Mouse (Mus musculus): ENCODE measurements around the gene Il12rb1.

Il12rb1 gene

GRCm38 (mm10) chr8:70773833-70774232, 34.4 kb upstream of the Il12rb1 start:
- no peak for DNase-seq (ENCODE audit: extremely low spot score)

- DNase-seq (ENCODE audit: extremely low spot score): no peak
Measured at GRCm38 (mm10) chr8:70774740-70775139, 33.5 kb upstream of the Il12rb1 start.

GRCm38 (mm10) chr8:70775227-70775626, 33.0 kb upstream of the Il12rb1 start:
- no peak for DNase-seq (ENCODE audit: extremely low spot score)

- DNase-seq (ENCODE audit: extremely low spot score): no peak
Measured at GRCm38 (mm10) chr8:70775851-70776495, 32.3 kb upstream of the Il12rb1 start.

GRCm38 (mm10) chr8:70776496-70777444, 31.5 kb upstream of the Il12rb1 start, which contains the start of gene Pik3r2:
Pik3r2 (minus strand) TSS chr8:70776713.
- DNase-seq (ENCODE audit: extremely low spot score): peak; percentile 96

- DNase-seq (ENCODE audit: extremely low spot score): no peak
Measured at GRCm38 (mm10) chr8:70780093-70780492, 28.2 kb upstream of the Il12rb1 start.

- no peak for DNase-seq (ENCODE audit: extremely low spot score)
Measured at GRCm38 (mm10) chr8:70786291-70787050, 21.8 kb upstream of the Il12rb1 start.

- DNase-seq (ENCODE audit: extremely low spot score): no peak
Measured at GRCm38 (mm10) chr8:70787051-70787445, 21.2 kb upstream of the Il12rb1 start.

- peak; percentile 90 for DNase-seq (ENCODE audit: extremely low spot score)
Measured at GRCm38 (mm10) chr8:70787941-70788667, 20.1 kb upstream of the Il12rb1 start.

- no peak for DNase-seq (ENCODE audit: extremely low spot score)
Measured at GRCm38 (mm10) chr8:70789046-70789445, 19.2 kb upstream of the Il12rb1 start.

- no peak for DNase-seq (ENCODE audit: extremely low spot score)
Measured at GRCm38 (mm10) chr8:70790846-70791245, 17.4 kb upstream of the Il12rb1 start.

- DNase-seq (ENCODE audit: extremely low spot score): no peak
Measured at GRCm38 (mm10) chr8:70791294-70791701, 17.0 kb upstream of the Il12rb1 start.

GRCm38 (mm10) chr8:70791975-70792691, 16.1 kb upstream of the Il12rb1 start:
- peak; percentile 98 for DNase-seq (ENCODE audit: extremely low spot score)

GRCm38 (mm10) chr8:70792700-70793099, 15.5 kb upstream of the Il12rb1 start:
- no peak for DNase-seq (ENCODE audit: extremely low spot score)

GRCm38 (mm10) chr8:70794215-70794614, 14.0 kb upstream of the Il12rb1 start:
- DNase-seq (ENCODE audit: extremely low spot score): no peak

- DNase-seq (ENCODE audit: extremely low spot score): no peak
Measured at GRCm38 (mm10) chr8:70795370-70795769, 12.9 kb upstream of the Il12rb1 start.

GRCm38 (mm10) chr8:70796403-70797080, 11.7 kb upstream of the Il12rb1 start:
- DNase-seq (ENCODE audit: extremely low spot score): no peak

- DNase-seq (ENCODE audit: extremely low spot score): peak; percentile 94
Measured at GRCm38 (mm10) chr8:70797081-70798070, 10.9 kb upstream of the Il12rb1 start.

- no peak for DNase-seq (ENCODE audit: extremely low spot score)
Measured at GRCm38 (mm10) chr8:70798281-70798680, 10.0 kb upstream of the Il12rb1 start.

Measured in embryo, embryonic 9.5 days (tissue).